Mouse (Mus musculus): ENCODE results near the gene Numbl. TPM values are rescaled to one million over a fixed set of nuclear protein-coding genes. Genes with fewer than 3 reads are reported as not detected.

The Numbl gene
- polyA plus RNA-seq, 1 experiment from 2014 or later = 1.9 TPM

DNA sequence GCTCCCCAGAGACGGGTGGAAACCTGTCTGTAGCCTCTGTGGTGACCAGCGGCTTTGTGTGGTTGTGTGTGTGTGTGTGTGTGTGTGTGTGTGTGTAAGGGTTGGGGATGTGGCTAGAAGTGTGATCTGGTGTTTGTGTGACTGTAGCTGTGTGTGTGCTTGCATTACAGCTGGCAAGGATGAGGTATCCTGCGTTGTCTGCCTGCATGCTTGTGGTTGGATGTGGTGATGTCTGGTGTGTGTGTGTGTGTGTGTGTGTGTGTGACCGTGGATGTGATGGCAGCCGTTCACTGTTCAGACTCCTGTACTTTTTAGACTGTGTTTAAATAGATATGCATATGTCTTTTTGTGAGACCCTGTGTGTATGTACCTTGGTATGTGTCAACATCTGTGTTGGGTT lies 1.5 kb downstream of the Numbl start:
- peaks cover 25% of the 10 kb centered on the region for H3K4me1 ChIP-seq (ENCODE audit: control insufficient read depth, low read depth, low read length)
- no peak overlapping the region for H3K9ac ChIP-seq (ENCODE audit: low read depth, low read length)
- H3K27me3 ChIP-seq (ENCODE audit: control insufficient read depth, insufficient read depth, low read depth, low read length) = peaks cover 4% of the 10 kb centered on the region; the same call in 1 of the 2 replicates
- H3K4me3 ChIP-seq (ENCODE audit: low read depth, low read length) = peak overlapping the region; percentile 72; the same call in 1 of the 2 replicates
- H3K4me2 ChIP-seq (ENCODE audit: low read depth, low read length) = no peak overlapping the region; the same call in 1 of the 2 replicates
- H3K36me3 ChIP-seq (ENCODE audit: control insufficient read depth, insufficient read depth) = no peaks in the 10 kb centered on the region
- no peak overlapping the region for H3K27ac ChIP-seq (ENCODE audit: low read length)
- 42% methylated on average over 5 of the region's 5 CpGs for WGBS (ENCODE audit: insufficient replicate concordance)
- H3K9me3 ChIP-seq (replicated peaks; ENCODE audit: control insufficient read depth, low read length) = no peaks in the 10 kb centered on the region
- ATAC-seq (ENCODE audit: low read depth) = no peak

GRCm38 (mm10) chr7:27260856-27261255 lies 2.6 kb downstream of the Numbl start:
- no peak overlapping the region for H3K4me3 ChIP-seq (ENCODE audit: low read depth, low read length)
- no peak for ATAC-seq (ENCODE audit: low read depth)
- no peak overlapping the region for H3K9ac ChIP-seq (ENCODE audit: low read depth, low read length)
- H3K9me3 ChIP-seq (replicated peaks; ENCODE audit: control insufficient read depth, low read length) = no peaks in the 10 kb centered on the region
- H3K4me1 ChIP-seq (ENCODE audit: control insufficient read depth, low read depth, low read length) = peaks cover 20% of the 10 kb centered on the region
- no peaks in the 10 kb centered on the region for H3K36me3 ChIP-seq (ENCODE audit: control insufficient read depth, insufficient read depth)
- 39% methylated on average over 7 of the region's 7 CpGs for WGBS (ENCODE audit: insufficient replicate concordance)
- H3K27me3 ChIP-seq (ENCODE audit: control insufficient read depth, insufficient read depth, low read depth, low read length) = peaks cover 4% of the 10 kb centered on the region; the same call in 1 of the 2 replicates
- H3K27ac ChIP-seq (ENCODE audit: low read length) = no peak overlapping the region
- H3K4me2 ChIP-seq (ENCODE audit: low read depth, low read length) = no peak overlapping the region

DNA sequence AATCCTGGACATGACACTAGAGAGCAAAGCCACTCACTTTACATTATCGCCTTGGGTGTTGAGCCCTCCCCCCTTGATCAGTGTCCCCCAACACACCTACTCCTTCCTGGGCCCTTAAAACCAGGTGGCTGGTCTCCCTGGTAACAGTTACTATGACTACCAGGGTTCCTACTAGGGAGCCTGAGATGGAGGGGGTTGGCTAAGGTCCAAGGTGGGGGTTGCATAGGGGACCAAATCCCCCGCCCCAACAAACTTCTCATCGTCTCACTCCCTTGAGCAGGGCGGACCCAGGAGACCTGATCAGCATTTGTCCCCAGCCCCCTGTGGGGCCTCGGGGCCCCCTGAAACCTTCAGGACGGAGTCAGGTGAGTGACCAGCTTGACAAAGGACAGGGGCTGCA lies 3.7 kb downstream of the Numbl start:
- no peak overlapping the region for H3K4me3 ChIP-seq (ENCODE audit: low read depth, low read length)
- no peak overlapping the region for H3K27ac ChIP-seq (ENCODE audit: low read length)
- H3K9ac ChIP-seq (ENCODE audit: low read depth, low read length) = no peak overlapping the region
- H3K4me1 ChIP-seq (ENCODE audit: control insufficient read depth, low read depth, low read length) = peaks cover 20% of the 10 kb centered on the region
- peaks cover 4% of the 10 kb centered on the region; the same call in 1 of the 2 replicates for H3K27me3 ChIP-seq (ENCODE audit: control insufficient read depth, insufficient read depth, low read depth, low read length)
- 60% methylated on average over 6 of the region's 6 CpGs for WGBS (ENCODE audit: insufficient replicate concordance)
- H3K9me3 ChIP-seq (replicated peaks; ENCODE audit: control insufficient read depth, low read length) = no peaks in the 10 kb centered on the region
- no peaks in the 10 kb centered on the region for H3K36me3 ChIP-seq (ENCODE audit: control insufficient read depth, insufficient read depth)
- no peak overlapping the region for H3K4me2 ChIP-seq (ENCODE audit: low read depth, low read length)
- no peak for ATAC-seq (ENCODE audit: low read depth)

GRCm38 (mm10) chr7:27264761-27265160 lies 6.5 kb downstream of the Numbl start:
- H3K4me2 ChIP-seq (ENCODE audit: low read depth, low read length) = no peak overlapping the region
- 73% methylated on average over 12 of the region's 12 CpGs for WGBS (ENCODE audit: insufficient replicate concordance)
- H3K4me3 ChIP-seq (ENCODE audit: low read depth, low read length) = no peak overlapping the region
- no peak overlapping the region for H3K9ac ChIP-seq (ENCODE audit: low read depth, low read length)
- H3K36me3 ChIP-seq (ENCODE audit: control insufficient read depth, insufficient read depth) = no peaks in the 10 kb centered on the region
- H3K27me3 ChIP-seq (ENCODE audit: control insufficient read depth, insufficient read depth, low read depth, low read length) = peaks cover 2% of the 10 kb centered on the region; the same call in 1 of the 2 replicates
- H3K27ac ChIP-seq (ENCODE audit: low read length) = no peak overlapping the region
- no peaks in the 10 kb centered on the region for H3K4me1 ChIP-seq (ENCODE audit: control insufficient read depth, low read depth, low read length)
- no peak for ATAC-seq (ENCODE audit: low read depth)
- 0 out of 2 replicates have a peak, but pooled peaks cover 1% of the 10 kb centered on the region for H3K9me3 ChIP-seq (replicated peaks; ENCODE audit: control insufficient read depth, low read length)

GRCm38 (mm10) chr7:27266515-27267128 lies 8.4 kb downstream of the Numbl start:
- whole genome bisulfite sequencing (ENCODE audit: insufficient replicate concordance) = 69% methylated on average over 20 of the region's 20 CpGs
- H3K9me3 ChIP-seq (replicated peaks; ENCODE audit: control insufficient read depth, low read length) = 0 out of 2 replicates have a peak, but pooled peaks cover 2% of the 10 kb centered on the region
- no peak for ATAC-seq (ENCODE audit: low read depth)
- H3K4me2 ChIP-seq (ENCODE audit: low read depth, low read length) = no peak overlapping the region
- H3K36me3 ChIP-seq (ENCODE audit: control insufficient read depth, insufficient read depth) = no peaks in the 10 kb centered on the region
- no peaks in the 10 kb centered on the region for H3K4me1 ChIP-seq (ENCODE audit: control insufficient read depth, low read depth, low read length)
- H3K27me3 ChIP-seq (ENCODE audit: control insufficient read depth, insufficient read depth, low read depth, low read length) = no peaks in the 10 kb centered on the region
- H3K4me3 ChIP-seq (ENCODE audit: low read depth, low read length) = no peak overlapping the region
- H3K9ac ChIP-seq (ENCODE audit: low read depth, low read length) = no peak overlapping the region
- no peak overlapping the region for H3K27ac ChIP-seq (ENCODE audit: low read length)

GRCm38 (mm10) chr7:27271423-27271822 lies 13.2 kb downstream of the Numbl start:
- Histone ChIP-seq H3K4me3 (ENCODE audit: low read depth, low read length) (no peak overlapping the region), H3K9ac (ENCODE audit: low read depth, low read length) (no peak overlapping the region), H3K4me1 (ENCODE audit: control insufficient read depth, low read depth, low read length) (no peaks in the 10 kb centered on the region), H3K4me2 (ENCODE audit: low read depth, low read length) (no peak overlapping the region), H3K27ac (ENCODE audit: low read length) (no peak overlapping the region), H3K36me3 (ENCODE audit: control insufficient read depth, insufficient read depth) (no peaks in the 10 kb centered on the region), H3K27me3 (ENCODE audit: control insufficient read depth, insufficient read depth, low read depth, low read length) (no peaks in the 10 kb centered on the region), H3K9me3 (replicated peaks; ENCODE audit: control insufficient read depth, low read length) (0 out of 2 replicates have a peak, but pooled peaks cover 2% of the 10 kb centered on the region)
- 77% methylated on average over 8 of the region's 8 CpGs for WGBS (ENCODE audit: insufficient replicate concordance)
- ATAC-seq (ENCODE audit: low read depth) = no peak

- H3K4me2 ChIP-seq (ENCODE audit: low read depth, low read length) = peak overlapping the region; percentile 22
- H3K9me3 ChIP-seq (replicated peaks; ENCODE audit: control insufficient read depth, low read length) = 0 out of 2 replicates have a peak, but pooled peaks cover 2% of the 10 kb centered on the region
- H3K27me3 ChIP-seq (ENCODE audit: control insufficient read depth, insufficient read depth, low read depth, low read length) = no peaks in the 10 kb centered on the region
- no peaks in the 10 kb centered on the region for H3K36me3 ChIP-seq (ENCODE audit: control insufficient read depth, insufficient read depth)
- no peak overlapping the region for H3K27ac ChIP-seq (ENCODE audit: low read length)
- WGBS (ENCODE audit: insufficient replicate concordance) = 54% methylated on average over 32 of the region's 32 CpGs
- H3K4me1 ChIP-seq (ENCODE audit: control insufficient read depth, low read depth, low read length) = no peaks in the 10 kb centered on the region
- H3K9ac ChIP-seq (ENCODE audit: low read depth, low read length) = no peak overlapping the region
- peak overlapping the region; percentile 10; the same call in 1 of the 2 replicates for H3K4me3 ChIP-seq (ENCODE audit: low read depth, low read length)
- ATAC-seq (ENCODE audit: low read depth) = peak; percentile 50; the same call in 1 of the 2 replicates
Measured at GRCm38 (mm10) chr7:27273739-27274351, 15.6 kb downstream of the Numbl start.

GRCm38 (mm10) chr7:27274916-27275315 lies 16.7 kb downstream of the Numbl start:
- H3K27me3 ChIP-seq (ENCODE audit: control insufficient read depth, insufficient read depth, low read depth, low read length) = no peaks in the 10 kb centered on the region
- H3K4me2 ChIP-seq (ENCODE audit: low read depth, low read length) = no peak overlapping the region
- H3K36me3 ChIP-seq (ENCODE audit: control insufficient read depth, insufficient read depth) = no peaks in the 10 kb centered on the region
- no peak for ATAC-seq (ENCODE audit: low read depth)
- H3K9ac ChIP-seq (ENCODE audit: low read depth, low read length) = no peak overlapping the region
- no peaks in the 10 kb centered on the region for H3K9me3 ChIP-seq (replicated peaks; ENCODE audit: control insufficient read depth, low read length)
- no peak overlapping the region for H3K27ac ChIP-seq (ENCODE audit: low read length)
- H3K4me3 ChIP-seq (ENCODE audit: low read depth, low read length) = no peak overlapping the region
- H3K4me1 ChIP-seq (ENCODE audit: control insufficient read depth, low read depth, low read length) = no peaks in the 10 kb centered on the region
- 77% methylated on average over 4 of the region's 4 CpGs for WGBS (ENCODE audit: insufficient replicate concordance)

- Histone ChIP-seq H3K4me3 (ENCODE audit: low read depth, low read length) (no peak overlapping the region), H3K27ac (ENCODE audit: low read length) (no peak overlapping the region), H3K4me1 (ENCODE audit: control insufficient read depth, low read depth, low read length) (no peaks in the 10 kb centered on the region), H3K9ac (ENCODE audit: low read depth, low read length) (no peak overlapping the region), H3K4me2 (ENCODE audit: low read depth, low read length) (no peak overlapping the region), H3K27me3 (ENCODE audit: control insufficient read depth, insufficient read depth, low read depth, low read length) (no peaks in the 10 kb centered on the region), H3K9me3 (replicated peaks; ENCODE audit: control insufficient read depth, low read length) (no peaks in the 10 kb centered on the region), H3K36me3 (ENCODE audit: control insufficient read depth, insufficient read depth) (no peaks in the 10 kb centered on the region)
- 33% methylated on average over 7 of the region's 7 CpGs for WGBS (ENCODE audit: insufficient replicate concordance)
- ATAC-seq (ENCODE audit: low read depth) = no peak
Measured at GRCm38 (mm10) chr7:27276021-27276420, 17.8 kb downstream of the Numbl start.
